Mouse (Mus musculus) C2C12 (cell line): Measurements from ENCODE around the gene Klhl26.
A peak's percentile ranks its signal among the peaks of the same experiment; 100 is the strongest.

Experiments used
- CEBPB ChIP-seq: IDR thresholded peaks from one replicate; pipeline ENCODE4 v1.6.1; 2011; ENCODE audit warnings: low read depth, mild to moderate bottlenecking, control low read depth, moderate library complexity
- CTCF ChIP-seq: IDR thresholded peaks from one replicate; pipeline ENCODE4 v1.5.1; 2011; ENCODE audit not compliant: control insufficient read depth, insufficient read depth, insufficient read length
- MYOG ChIP-seq: IDR thresholded peaks from one replicate; pipeline ENCODE4 v1.6.1; 2011; ENCODE audit not compliant: control insufficient read depth, insufficient read length; ENCODE audit errors: extremely low read depth

- TF ChIP-seq CTCF = no peak
- no peak for TF ChIP-seq MYOG
- peak; percentile 22 for TF ChIP-seq CEBPB
Measured at GRCm38 (mm10) chr8:70522592-70523403, 46.0 kb upstream of the Klhl26 start.
